ENCODE assay signal across 8 mouse cellular contexts in the genomic region with DNA sequence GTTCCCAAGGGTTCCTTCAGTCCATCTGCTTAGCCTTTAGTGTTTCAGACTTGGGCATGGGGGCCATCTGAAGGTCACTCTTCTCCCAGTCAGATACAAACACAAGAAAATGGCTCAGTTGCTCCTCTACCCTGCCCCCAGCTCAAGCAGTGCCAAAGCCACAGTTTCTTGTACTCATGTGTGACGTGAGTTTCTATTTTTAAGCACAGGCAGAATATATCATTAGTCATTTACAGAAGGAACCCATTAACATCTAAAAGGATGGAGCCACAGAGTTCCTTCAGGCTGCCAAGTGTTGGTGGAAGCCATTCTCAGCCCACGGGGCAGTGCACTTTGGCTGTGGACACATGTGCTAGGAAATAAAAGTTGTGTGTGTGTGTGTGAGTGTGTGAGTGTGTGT.
DNase-seq lines count a peak whose midpoint lies in the region; ATAC-seq lines count a peak whose summit lies in the region.

No protein-coding gene starts in this region.

- H3K27me3 ChIP-seq in heart, embryonic 16.5 days (ENCODE audit: control insufficient read depth, insufficient read depth, low read length), result no peaks in the 10 kb centered on the region
- H3K27me3 ChIP-seq in limb, embryonic 15.5 days, result no peaks in the 10 kb centered on the region

- H3K4me2 ChIP-seq in heart, embryonic 16.5 days (ENCODE audit: low read depth, low read length), result no peak overlapping the region
- H3K4me2 ChIP-seq in limb, embryonic 15.5 days, result no peak overlapping the region

- H3K36me3 ChIP-seq in heart, embryonic 16.5 days (ENCODE audit: control insufficient read depth, insufficient read depth), result peaks cover 5% of the 10 kb centered on the region
- H3K36me3 ChIP-seq in limb, embryonic 15.5 days, result peaks cover 5% of the 10 kb centered on the region; the same call in 1 of the 2 replicates

- DNase-seq in adrenal gland, adult 2 months, result peak; percentile 77
- DNase-seq in adrenal gland, postnatal 4 days (ENCODE audit: low spot score in 2 of 2), result no peak
- DNase-seq in right cerebral cortex, postnatal 36 days (ENCODE audit: low spot score in 2 of 2), result peak; percentile 12 to 14
- no peak for DNase-seq in right cerebral cortex, postnatal 4 days
- no peak for DNase-seq in spleen, postnatal 4 days (ENCODE audit: low spot score in 2 of 2)
- DNase-seq in c-Kit-positive CD71-positive TER-119-positive erythroid progenitor cells, embryonic 14.5 days (ENCODE audit: low spot score), result no peak

- WGBS in heart, embryonic 16.5 days, result 15% methylated on average over 2 of the region's 2 CpGs
- 35% methylated on average over 2 of the region's 2 CpGs for WGBS in limb, embryonic 15.5 days

- H3K4me3 ChIP-seq in heart, embryonic 16.5 days (ENCODE audit: low read length), result no peak overlapping the region
- no peak overlapping the region for H3K4me3 ChIP-seq in limb, embryonic 15.5 days

- H3K27ac ChIP-seq in heart, embryonic 16.5 days (ENCODE audit: low read length), result peak overlapping the region; percentile 76
- H3K27ac ChIP-seq in limb, embryonic 15.5 days, result peak overlapping the region; percentile 54; the same call in 1 of the 2 replicates

- peaks cover 12% of the 10 kb centered on the region for H3K4me1 ChIP-seq in heart, embryonic 16.5 days (ENCODE audit: control insufficient read depth, insufficient read depth, low read length)
- peaks cover 15% of the 10 kb centered on the region for H3K4me1 ChIP-seq in limb, embryonic 15.5 days

- peak; percentile 90 for ATAC-seq in heart, embryonic 16.5 days (replicated peaks; ENCODE audit: extremely low read depth, insufficient read depth, low FRiP score)
- ATAC-seq in limb, embryonic 15.5 days (ENCODE audit: insufficient number of reproducible peaks, low FRiP score, low TSS enrichment, low read depth), result peak; percentile 69; the same call in 1 of the 2 replicates

- H3K9ac ChIP-seq in heart, embryonic 16.5 days (ENCODE audit: low read length), result 0 out of 2 replicates have a peak overlapping the region, but pooled peaks have one; percentile 20
- H3K9ac ChIP-seq in limb, embryonic 15.5 days, result no peak overlapping the region

- H3K9me3 ChIP-seq in heart, embryonic 16.5 days (replicated peaks; ENCODE audit: control insufficient read depth, low read length), result peaks cover 2% of the 10 kb centered on the region
- no peaks in the 10 kb centered on the region for H3K9me3 ChIP-seq in limb, embryonic 15.5 days

Comparison
In these comparisons a context has a peak if more than half of its experiments do, and no peak if none do; other contexts are left out.
1. DNase-seq: peak in adrenal gland, adult 2 months (single experiment) and right cerebral cortex, postnatal 36 days (2 of 2); none in adrenal gland, postnatal 4 days (0 of 2), right cerebral cortex, postnatal 4 days (single experiment), spleen, postnatal 4 days (0 of 2) and c-Kit-positive CD71-positive TER-119-positive erythroid progenitor cells, embryonic 14.5 days (single experiment).